Mouse (Mus musculus): ENCODE measurements at regions not wholly inside any gene's neighbourhood (a gene's known extent, or its start where the extent isn't known, plus 50 kb on each side); places are given as distances from the start of the nearest gene placed in this dataset.
"Not testable (repeated sequence)": the region's sequence is repeated elsewhere in the genome, so short reads cannot be mapped to it uniquely, and the experiment has no call there.

GRCm38 (mm10) chr16:89718921-89719320 is 147.9 kb upstream of the Krtap11-1 start:
- no peaks in the 10 kb centered on the region for H3K36me3 ChIP-seq (ENCODE audit: control insufficient read depth, insufficient read depth, low read length)
- H3K27ac ChIP-seq (replicated peaks; ENCODE audit: low read depth, low read length): no peak overlapping the region
- no peaks in the 10 kb centered on the region for H3K4me1 ChIP-seq (ENCODE audit: control insufficient read depth, insufficient read depth, low read length)
- ATAC-seq (ENCODE audit: low read depth) (no peak), DNase-seq (ENCODE audit: low spot score) (no peak)
- H3K4me3 ChIP-seq (ENCODE audit: low read depth, low read length): no peak overlapping the region
- no peaks in the 10 kb centered on the region for H3K27me3 ChIP-seq (replicated peaks; ENCODE audit: control insufficient read depth, insufficient read depth, low read length)
- H3K4me2 ChIP-seq (ENCODE audit: low read depth, low read length): no peak overlapping the region
- no peaks in the 10 kb centered on the region for H3K9me3 ChIP-seq (ENCODE audit: control insufficient read depth, low read length)
- WGBS: 74% methylated on average over 3 of the region's 3 CpGs
- no peak overlapping the region for H3K9ac ChIP-seq (ENCODE audit: low read depth, low read length)

- DNase-seq (ENCODE audit: low spot score); H3K36me3 ChIP-seq (ENCODE audit: control insufficient read depth, insufficient read depth, low read length); H3K4me3 ChIP-seq (ENCODE audit: low read depth, low read length); H3K9ac ChIP-seq (ENCODE audit: low read depth, low read length); H3K27me3 ChIP-seq (replicated peaks; ENCODE audit: control insufficient read depth, insufficient read depth, low read length); H3K9me3 ChIP-seq (ENCODE audit: control insufficient read depth, low read length); H3K4me1 ChIP-seq (ENCODE audit: control insufficient read depth, insufficient read depth, low read length); H3K27ac ChIP-seq (replicated peaks; ENCODE audit: low read depth, low read length); H3K4me2 ChIP-seq (ENCODE audit: low read depth, low read length); ATAC-seq (ENCODE audit: low read depth): not testable (repeated sequence)
- 83% methylated on average over 8 of the region's 8 CpGs for WGBS
Measured at GRCm38 (mm10) chr16:89715716-89716115, 144.7 kb upstream of the Krtap11-1 start.

GRCm38 (mm10) chr16:89704316-89704715 is 133.3 kb upstream of the Krtap11-1 start:
- Histone ChIP-seq H3K9ac (ENCODE audit: low read depth, low read length) (no peak overlapping the region), H3K9me3 (ENCODE audit: control insufficient read depth, low read length) (0 out of 2 replicates have a peak, but pooled peaks cover 3% of the 10 kb centered on the region), H3K27me3 (replicated peaks; ENCODE audit: control insufficient read depth, insufficient read depth, low read length) (no peaks in the 10 kb centered on the region), H3K4me3 (ENCODE audit: low read depth, low read length) (no peak overlapping the region), H3K4me1 (ENCODE audit: control insufficient read depth, insufficient read depth, low read length) (peaks cover 6% of the 10 kb centered on the region; the same call in 1 of the 2 replicates), H3K4me2 (ENCODE audit: low read depth, low read length) (no peak overlapping the region), H3K36me3 (ENCODE audit: control insufficient read depth, insufficient read depth, low read length) (no peaks in the 10 kb centered on the region), H3K27ac (replicated peaks; ENCODE audit: low read depth, low read length) (no peak overlapping the region)
- WGBS: 84% methylated on average over 6 of the region's 6 CpGs
- no peak for ATAC-seq (ENCODE audit: low read depth)
- DNase-seq (ENCODE audit: low spot score): no peak

- H3K4me1 ChIP-seq (ENCODE audit: control insufficient read depth, insufficient read depth, low read length): peaks cover 8% of the 10 kb centered on the region; the same call in 1 of the 2 replicates
- ATAC-seq (ENCODE audit: low read depth) (no peak), DNase-seq (ENCODE audit: low spot score) (no peak)
- H3K27ac ChIP-seq (replicated peaks; ENCODE audit: low read depth, low read length): no peak overlapping the region
- H3K4me2 ChIP-seq (ENCODE audit: low read depth, low read length): no peak overlapping the region
- no peaks in the 10 kb centered on the region for H3K36me3 ChIP-seq (ENCODE audit: control insufficient read depth, insufficient read depth, low read length)
- no peaks in the 10 kb centered on the region for H3K9me3 ChIP-seq (ENCODE audit: control insufficient read depth, low read length)
- no peaks in the 10 kb centered on the region for H3K27me3 ChIP-seq (replicated peaks; ENCODE audit: control insufficient read depth, insufficient read depth, low read length)
- WGBS: 73% methylated on average over 10 of the region's 10 CpGs
- no peak overlapping the region for H3K4me3 ChIP-seq (ENCODE audit: low read depth, low read length)
- no peak overlapping the region for H3K9ac ChIP-seq (ENCODE audit: low read depth, low read length)
Measured at GRCm38 (mm10) chr16:89703158-89703557, 132.2 kb upstream of the Krtap11-1 start.

GRCm38 (mm10) chr16:89702406-89702805 is 131.4 kb upstream of the Krtap11-1 start:
- H3K27me3 ChIP-seq (replicated peaks; ENCODE audit: control insufficient read depth, insufficient read depth, low read length): no peaks in the 10 kb centered on the region
- H3K9me3 ChIP-seq (ENCODE audit: control insufficient read depth, low read length): no peaks in the 10 kb centered on the region
- ATAC-seq (ENCODE audit: low read depth) (no peak), DNase-seq (ENCODE audit: low spot score) (no peak)
- no peaks in the 10 kb centered on the region for H3K36me3 ChIP-seq (ENCODE audit: control insufficient read depth, insufficient read depth, low read length)
- no peak overlapping the region for H3K4me3 ChIP-seq (ENCODE audit: low read depth, low read length)
- H3K27ac ChIP-seq (replicated peaks; ENCODE audit: low read depth, low read length): no peak overlapping the region
- peaks cover 8% of the 10 kb centered on the region; the same call in 1 of the 2 replicates for H3K4me1 ChIP-seq (ENCODE audit: control insufficient read depth, insufficient read depth, low read length)
- 98% methylated on average over 2 of the region's 2 CpGs for WGBS
- H3K4me2 ChIP-seq (ENCODE audit: low read depth, low read length): no peak overlapping the region
- H3K9ac ChIP-seq (ENCODE audit: low read depth, low read length): no peak overlapping the region

GRCm38 (mm10) chr16:89701741-89702140 is 130.8 kb upstream of the Krtap11-1 start:
- H3K27me3 ChIP-seq (replicated peaks; ENCODE audit: control insufficient read depth, insufficient read depth, low read length): no peaks in the 10 kb centered on the region
- peaks cover 8% of the 10 kb centered on the region; the same call in 1 of the 2 replicates for H3K4me1 ChIP-seq (ENCODE audit: control insufficient read depth, insufficient read depth, low read length)
- no peak overlapping the region for H3K4me3 ChIP-seq (ENCODE audit: low read depth, low read length)
- WGBS: 90% methylated on average over 8 of the region's 8 CpGs
- H3K9ac ChIP-seq (ENCODE audit: low read depth, low read length): no peak overlapping the region
- H3K9me3 ChIP-seq (ENCODE audit: control insufficient read depth, low read length): no peaks in the 10 kb centered on the region
- no peak for DNase-seq (ENCODE audit: low spot score)
- H3K27ac ChIP-seq (replicated peaks; ENCODE audit: low read depth, low read length): no peak overlapping the region
- H3K4me2 ChIP-seq (ENCODE audit: low read depth, low read length): no peak overlapping the region
- H3K36me3 ChIP-seq (ENCODE audit: control insufficient read depth, insufficient read depth, low read length): no peaks in the 10 kb centered on the region
- ATAC-seq (ENCODE audit: low read depth): no peak

- Histone ChIP-seq H3K36me3 (ENCODE audit: control insufficient read depth, insufficient read depth, low read length) (no peaks in the 10 kb centered on the region), H3K4me1 (ENCODE audit: control insufficient read depth, insufficient read depth, low read length) (peaks cover 8% of the 10 kb centered on the region; the same call in 1 of the 2 replicates), H3K4me3 (ENCODE audit: low read depth, low read length) (no peak overlapping the region), H3K9ac (ENCODE audit: low read depth, low read length) (no peak overlapping the region), H3K27ac (replicated peaks; ENCODE audit: low read depth, low read length) (no peak overlapping the region), H3K4me2 (ENCODE audit: low read depth, low read length) (no peak overlapping the region), H3K27me3 (replicated peaks; ENCODE audit: control insufficient read depth, insufficient read depth, low read length) (no peaks in the 10 kb centered on the region), H3K9me3 (ENCODE audit: control insufficient read depth, low read length) (no peaks in the 10 kb centered on the region)
- DNase-seq (ENCODE audit: low spot score) (peak; percentile 70), ATAC-seq (ENCODE audit: low read depth) (peak; percentile 70)
- WGBS: 17% methylated on average over 2 of the region's 2 CpGs
Measured at GRCm38 (mm10) chr16:89699710-89700109, 128.7 kb upstream of the Krtap11-1 start.

- no peaks in the 10 kb centered on the region for H3K9me3 ChIP-seq (ENCODE audit: control insufficient read depth, low read length)
- H3K4me2 ChIP-seq (ENCODE audit: low read depth, low read length): no peak overlapping the region
- 56% methylated on average over 4 of the region's 4 CpGs for WGBS
- no peak for DNase-seq (ENCODE audit: low spot score)
- no peaks in the 10 kb centered on the region for H3K27me3 ChIP-seq (replicated peaks; ENCODE audit: control insufficient read depth, insufficient read depth, low read length)
- no peak overlapping the region for H3K9ac ChIP-seq (ENCODE audit: low read depth, low read length)
- no peak for ATAC-seq (ENCODE audit: low read depth)
- H3K4me3 ChIP-seq (ENCODE audit: low read depth, low read length): no peak overlapping the region
- H3K36me3 ChIP-seq (ENCODE audit: control insufficient read depth, insufficient read depth, low read length): no peaks in the 10 kb centered on the region
- H3K27ac ChIP-seq (replicated peaks; ENCODE audit: low read depth, low read length): no peak overlapping the region
- H3K4me1 ChIP-seq (ENCODE audit: control insufficient read depth, insufficient read depth, low read length): peaks cover 8% of the 10 kb centered on the region; the same call in 1 of the 2 replicates
Measured at GRCm38 (mm10) chr16:89695833-89696232, 124.8 kb upstream of the Krtap11-1 start.

GRCm38 (mm10) chr16:89695406-89695805 is 124.4 kb upstream of the Krtap11-1 start:
- Histone ChIP-seq H3K9me3 (ENCODE audit: control insufficient read depth, low read length) (no peaks in the 10 kb centered on the region), H3K4me2 (ENCODE audit: low read depth, low read length) (no peak overlapping the region), H3K36me3 (ENCODE audit: control insufficient read depth, insufficient read depth, low read length) (no peaks in the 10 kb centered on the region), H3K27me3 (replicated peaks; ENCODE audit: control insufficient read depth, insufficient read depth, low read length) (no peaks in the 10 kb centered on the region), H3K27ac (replicated peaks; ENCODE audit: low read depth, low read length) (no peak overlapping the region), H3K4me3 (ENCODE audit: low read depth, low read length) (no peak overlapping the region), H3K4me1 (ENCODE audit: control insufficient read depth, insufficient read depth, low read length) (peaks cover 8% of the 10 kb centered on the region; the same call in 1 of the 2 replicates), H3K9ac (ENCODE audit: low read depth, low read length) (no peak overlapping the region)
- WGBS: 69% methylated on average over 7 of the region's 7 CpGs
- DNase-seq (ENCODE audit: low spot score) (no peak), ATAC-seq (ENCODE audit: low read depth) (no peak)

All from embryonic facial prominence, embryonic 14.5 days (tissue).